Mouse (Mus musculus) midbrain, postnatal 0 days (tissue): ENCODE measurements around the gene Fabp2. TPM values are rescaled to one million over a fixed set of nuclear protein-coding genes. Genes with fewer than 3 reads are reported as not detected.
A peak's percentile ranks its signal among the peaks of the same experiment; 100 is the strongest.
"Not testable (repeated sequence)": the region's sequence is repeated elsewhere in the genome, so short reads cannot be mapped to it uniquely, and the experiment has no call there.

Source experiments
- ATAC-seq: fragments of 200-750 bp; cut with Nextera tagmentation; 2 replicates; pipeline ENCODE4 v1.8.0; 2017; ENCODE audit warnings: moderate number of reproducible peaks, mild to moderate bottlenecking, moderate TSS enrichment, moderate library complexity; ENCODE audit not compliant: low FRiP score
- DNase-seq: peaks from one replicate; pipeline ENCODE4 v3.0.0-alpha.2; 2015; ENCODE audit warnings: low spot score
- H3K27ac ChIP-seq: fragments of 300-500 bp; sonication (generic); 2 replicates; pipeline ENCODE4 v1.5.1; 2014; ENCODE audit warnings: low read depth, mild to moderate bottlenecking, low read length, mixed read lengths
- H3K27me3 ChIP-seq: fragments of 300-500 bp; sonication (generic); 2 replicates; pipeline ENCODE4 v1.6.1; 2014; ENCODE audit warnings: low read length, control low read depth, mixed read lengths; ENCODE audit not compliant: insufficient read depth
- H3K36me3 ChIP-seq: fragments of 300-500 bp; sonication (generic); 2 replicates; pipeline ENCODE4 v1.6.1; 2014; ENCODE audit warnings: low read length, control low read depth, mixed read lengths; ENCODE audit not compliant: insufficient read depth
- H3K4me1 ChIP-seq: fragments of 300-500 bp; sonication (generic); 2 replicates; pipeline ENCODE4 v1.6.1; 2014; ENCODE audit warnings: mild to moderate bottlenecking, control low read depth, antibody characterized with exemption, low read length, mixed read lengths; ENCODE audit not compliant: insufficient read depth
- H3K4me2 ChIP-seq: fragments of 300-500 bp; sonication (generic); 2 replicates; pipeline ENCODE4 v1.6.1; 2014; ENCODE audit warnings: low read depth, mild to moderate bottlenecking, low read length, mixed read lengths; ENCODE audit not compliant: poor library complexity, severe bottlenecking
- H3K4me3 ChIP-seq: fragments of 300-500 bp; sonication (generic); 2 replicates; pipeline ENCODE4 v1.5.1; 2014; ENCODE audit warnings: low read depth, mild to moderate bottlenecking, low read length, moderate library complexity
- H3K9ac ChIP-seq: fragments of 300-500 bp; sonication (generic); replicated peaks from 2 replicates; pipeline ENCODE4 v1.6.1; 2014; ENCODE audit warnings: mild to moderate bottlenecking, low read length, moderate library complexity, mixed read lengths; ENCODE audit not compliant: poor library complexity, severe bottlenecking
- H3K9me3 ChIP-seq: fragments of 300-500 bp; sonication (generic); 2 replicates; pipeline ENCODE4 v1.6.1; 2016; ENCODE audit warnings: low read length, control low read depth
- CTCF ChIP-seq: IDR thresholded peaks from 2 replicates; pipeline ENCODE4 v1.5.1; 2016; ENCODE audit warnings: antibody characterized with exemption, mild to moderate bottlenecking
- WGBS: fragments of 180-500 bp; shearing (Covaris S2); extraction: QIAGEN DNeasy Blood & Tissue Kit; methylation state at CpG from one replicate; pipeline ENCODE4 v1.1.7; 2014; 5-methylcytosine and 5-hydroxymethylcytosine counted together
- polyA plus RNA-seq: library from polyadenylated mRNA; unstranded; fragments of >200 nt; fragmentation: Nextera tagmentation; extraction: Ambion mirVana; gene quantifications from 2 replicates; pipeline ENCODE4 v1.2.1, GENCODE M21; 2015
- total RNA-seq: library from RNA; depleted of rRNA; stranded (reverse); fragments of >200 nt; gene quantifications from 2 replicates; pipeline ENCODE4 v1.2.3, GENCODE M21; 2014

The Fabp2 gene
- total and polyA plus RNA-seq, 2 experiments from 2014 or later: not detected

DNA sequence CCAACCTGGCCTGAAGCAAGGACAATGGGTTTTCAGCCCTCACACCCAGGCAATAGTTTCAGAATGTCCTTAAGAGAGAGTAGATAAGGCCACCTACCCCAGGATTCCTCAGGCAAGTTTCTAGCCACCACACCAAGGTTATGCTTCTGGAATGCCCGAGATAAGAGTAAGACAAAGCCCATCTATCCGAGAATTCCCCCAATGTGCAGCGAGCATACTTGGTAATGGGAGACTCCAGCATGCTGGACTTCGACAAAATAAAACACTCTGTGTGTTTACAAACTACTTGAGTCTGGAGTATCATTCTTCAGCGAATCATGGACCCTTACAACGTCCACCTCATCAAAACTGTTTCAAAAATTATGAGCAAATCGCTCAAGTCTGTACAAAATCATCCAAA, 28.3 kb downstream of the Fabp2 start:
- Histone ChIP-seq H3K4me3 (no peak overlapping the region), H3K27me3 (no peaks in the 10 kb centered on the region), H3K27ac (no peak overlapping the region), H3K9ac (no peak overlapping the region), H3K4me2 (peak overlapping the region; percentile 58; the same call in 1 of the 2 replicates), H3K4me1 (no peaks in the 10 kb centered on the region), H3K36me3 (no peaks in the 10 kb centered on the region), H3K9me3 (no peaks in the 10 kb centered on the region)
- DNase-seq (no peak), ATAC-seq (no peak)
- WGBS: 79% methylated on average over 7 of the region's 7 CpGs
- no peak for TF ChIP-seq CTCF

- peak; percentile 97 for DNase-seq
- Histone ChIP-seq H3K4me3 (peak within 1 kb of the TSS; percentile 50), H3K4me1 (no peaks in the 10 kb centered on the region), H3K4me2 (peak within 1 kb of the TSS; percentile 58), H3K9ac (peak within 1 kb of the TSS; percentile 56), H3K27ac (peak within 1 kb of the TSS; percentile 67; the same call in 1 of the 2 replicates), H3K36me3 (no peaks in the 10 kb centered on the region), H3K27me3 (no peaks in the 10 kb centered on the region), H3K9me3 (no peaks in the 10 kb centered on the region)
- WGBS: under 1% methylated on average over 64 of the region's 68 CpGs
- peak; percentile 66 for TF ChIP-seq CTCF
- ATAC-seq: peak; percentile 99
Observed at GRCm38 (mm10) chr3:122924009-122924914, 29.4 kb downstream of the Fabp2 start, which contains the start of gene 1810037I17Rik. Gene 1810037I17Rik (plus strand): TSS chr3:122924203.

DNA sequence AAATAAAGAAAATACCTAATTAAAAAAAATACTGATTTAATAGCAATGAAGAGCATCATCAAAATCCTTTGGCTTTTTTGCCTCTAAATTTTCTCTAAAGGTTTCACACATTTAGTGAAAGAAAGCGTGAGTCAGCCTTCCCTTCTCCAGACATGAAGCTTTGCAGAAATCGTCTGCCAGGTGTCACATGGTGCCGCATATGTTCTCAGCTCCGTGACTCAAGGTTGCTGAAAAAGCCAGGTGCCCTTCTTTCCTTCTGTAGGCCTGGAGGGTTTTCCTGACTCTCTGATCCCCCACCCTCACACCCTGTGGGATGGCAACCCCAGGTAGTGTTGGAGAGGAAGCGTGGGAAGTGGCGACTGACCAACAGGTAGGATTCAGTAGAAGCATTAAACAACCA, 34.9 kb downstream of the Fabp2 start:
- no peak for ATAC-seq
- peaks cover 7% of the 10 kb centered on the region; the same call in 1 of the 2 replicates for H3K36me3 ChIP-seq
- WGBS: 91% methylated on average over 6 of the region's 6 CpGs

DNA sequence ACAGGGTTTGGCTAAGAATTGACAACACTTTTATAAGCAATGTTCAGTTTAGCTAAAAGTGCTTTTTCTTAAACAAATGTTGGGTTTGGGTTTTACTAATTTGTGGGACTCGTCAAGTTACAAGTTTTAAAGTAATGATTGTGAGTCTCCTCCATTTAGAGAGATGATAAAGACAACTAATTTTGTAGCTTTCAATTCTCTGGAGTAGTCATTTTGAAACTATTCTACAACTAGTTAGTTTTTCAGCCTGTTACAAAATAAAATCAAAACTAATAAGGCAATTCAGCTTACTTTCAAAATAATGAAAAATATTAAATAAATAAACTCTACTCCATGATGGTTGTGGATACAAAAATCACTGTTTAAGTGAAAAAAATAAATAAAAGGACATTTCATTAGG, 37.6 kb downstream of the Fabp2 start:
- Histone ChIP-seq H3K27me3 (no peaks in the 10 kb centered on the region), H3K4me3 (no peak overlapping the region), H3K4me1 (no peaks in the 10 kb centered on the region), H3K9ac (no peak overlapping the region), H3K4me2 (no peak overlapping the region), H3K27ac (no peak overlapping the region), H3K9me3 (no peaks in the 10 kb centered on the region), H3K36me3 (peaks cover 10% of the 10 kb centered on the region; the same call in 1 of the 2 replicates)
- ATAC-seq: no peak
- no peak for TF ChIP-seq CTCF
- WGBS: 86% methylated on average over 1 of the region's 1 CpGs
- no peak for DNase-seq

More for the DNA sequence above, 34.9 kb downstream of the Fabp2 start:
- no peaks in the 10 kb centered on the region for H3K9me3 ChIP-seq
- DNase-seq: no peak
- H3K27ac ChIP-seq: no peak overlapping the region
- no peak overlapping the region for H3K4me3 ChIP-seq
- no peak overlapping the region for H3K9ac ChIP-seq
- no peaks in the 10 kb centered on the region for H3K27me3 ChIP-seq
- H3K4me1 ChIP-seq: no peaks in the 10 kb centered on the region
- H3K4me2 ChIP-seq: no peak overlapping the region
- TF ChIP-seq CTCF: no peak

GRCm38 (mm10) chr3:122937176-122937575, 42.3 kb downstream of the Fabp2 start:
- H3K4me3 ChIP-seq, DNase-seq, H3K9me3 ChIP-seq, H3K4me1 ChIP-seq, H3K27me3 ChIP-seq, H3K9ac ChIP-seq, H3K4me2 ChIP-seq, ATAC-seq, H3K27ac ChIP-seq: not testable (repeated sequence)
- peaks cover 10% of the 10 kb centered on the region; the same call in 1 of the 2 replicates for H3K36me3 ChIP-seq
- WGBS: 70% methylated on average over 13 of the region's 13 CpGs

DNA sequence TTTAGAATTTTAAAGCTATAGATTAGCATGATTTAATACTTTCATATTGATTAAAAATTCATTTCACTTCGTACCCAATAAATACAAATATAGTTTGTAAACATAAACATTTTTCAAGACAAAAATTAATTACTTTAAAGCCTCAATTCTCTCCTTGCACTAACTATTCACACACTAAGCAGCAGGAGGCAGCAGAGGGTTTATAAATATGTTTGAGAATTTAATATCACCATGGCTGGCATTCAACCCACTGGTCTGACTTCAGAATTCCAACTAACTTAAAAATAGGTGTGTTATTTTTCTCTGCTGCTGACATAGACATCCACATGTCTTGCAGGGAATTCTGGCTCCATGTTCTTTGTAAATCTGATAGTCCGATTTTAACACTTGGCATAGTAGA, 44.3 kb downstream of the Fabp2 start:
- Histone ChIP-seq H3K9ac (no peak overlapping the region), H3K9me3 (no peaks in the 10 kb centered on the region), H3K27ac (no peak overlapping the region), H3K36me3 (0 out of 2 replicates have a peak, but pooled peaks cover 3% of the 10 kb centered on the region), H3K4me2 (no peak overlapping the region), H3K27me3 (no peaks in the 10 kb centered on the region), H3K4me1 (no peaks in the 10 kb centered on the region), H3K4me3 (no peak overlapping the region)
- TF ChIP-seq CTCF: peak; percentile 73
- peak; percentile 72 for DNase-seq
- no peak for ATAC-seq
- 83% methylated on average over 2 of the region's 2 CpGs for WGBS
